Mouse (Mus musculus) forebrain, embryonic 14.5 days (tissue): ENCODE measurements around the gene Mdm2. TPM values are rescaled to one million over a fixed set of nuclear protein-coding genes. Genes with fewer than 3 reads are reported as not detected.

Experiments used
- ATAC-seq: fragments of 200-750 bp; cut with Nextera tagmentation; 2 replicates; pipeline ENCODE4 v1.8.0; 2017; ENCODE audit warnings: mild to moderate bottlenecking, moderate library complexity
- DNase-seq: peaks from one replicate; pipeline ENCODE4 v3.0.0-alpha.2; 2015; ENCODE audit warnings: low spot score
- H3K27ac ChIP-seq: fragments of 300-500 bp; sonication (generic); 2 replicates; pipeline ENCODE4 v1.5.1; 2014; ENCODE audit warnings: low read depth, mild to moderate bottlenecking, control low read depth, low read length, moderate library complexity
- H3K27me3 ChIP-seq: fragments of 300-500 bp; sonication (generic); replicated peaks from 2 replicates; pipeline ENCODE4 v1.6.1; 2014; ENCODE audit warnings: low read length, control low read depth, mixed read lengths; ENCODE audit not compliant: control insufficient read depth, insufficient read depth
- H3K36me3 ChIP-seq: fragments of 300-500 bp; sonication (generic); 2 replicates; pipeline ENCODE4 v1.6.1; 2014; ENCODE audit warnings: low read length, control low read depth; ENCODE audit not compliant: control insufficient read depth, insufficient read depth
- H3K4me1 ChIP-seq: fragments of 300-500 bp; sonication (generic); 2 replicates; pipeline ENCODE4 v1.6.1; 2014; ENCODE audit warnings: antibody characterized with exemption, low read length, control low read depth; ENCODE audit not compliant: control insufficient read depth, insufficient read depth
- H3K4me2 ChIP-seq: fragments of 300-500 bp; sonication (generic); 2 replicates; pipeline ENCODE4 v1.6.1; 2014; ENCODE audit warnings: mild to moderate bottlenecking, control low read depth, low read length
- H3K4me3 ChIP-seq: fragments of 300-500 bp; sonication (generic); 2 replicates; pipeline ENCODE4 v1.5.1; 2014; ENCODE audit warnings: low read depth, low read length, control low read depth
- H3K9ac ChIP-seq: fragments of 300-500 bp; sonication (generic); 2 replicates; pipeline ENCODE4 v1.6.1; 2014; ENCODE audit warnings: mild to moderate bottlenecking, low read length, control low read depth, moderate library complexity
- H3K9me3 ChIP-seq: fragments of 300-500 bp; sonication (generic); replicated peaks from 2 replicates; pipeline ENCODE4 v1.6.1; 2016; ENCODE audit warnings: low read length, control low read depth, mixed read lengths; ENCODE audit not compliant: control insufficient read depth
- WGBS: fragments of 180-500 bp; shearing (Covaris S2); extraction: QIAGEN DNeasy Blood & Tissue Kit; methylation state at CpG from one replicate; pipeline ENCODE4 v1.1.7; 2014; 5-methylcytosine and 5-hydroxymethylcytosine counted together
- polyA plus RNA-seq: library from polyadenylated mRNA; unstranded; fragments of >200 nt; fragmentation: Nextera tagmentation; extraction: Ambion mirVana; gene quantifications from 2 replicates; pipeline ENCODE4 v1.2.1, GENCODE M21; 2014

The Mdm2 gene
- polyA plus RNA-seq, 1 experiment from 2014 or later, result 33.0 TPM

- H3K9me3 ChIP-seq, result no peaks in the 10 kb centered on the region
- H3K4me3 ChIP-seq, result no peak overlapping the region
- no peaks in the 10 kb centered on the region for H3K27me3 ChIP-seq
- H3K36me3 ChIP-seq, result no peaks in the 10 kb centered on the region
- DNase-seq (no peak), ATAC-seq (no peak)
- no peak overlapping the region for H3K27ac ChIP-seq
- no peaks in the 10 kb centered on the region for H3K4me1 ChIP-seq
- 26% methylated on average over 8 of the region's 9 CpGs for WGBS
- no peak overlapping the region for H3K9ac ChIP-seq
- H3K4me2 ChIP-seq, result no peak overlapping the region
Measured at GRCm38 (mm10) chr10:117663865-117664200, 46.7 kb downstream of the Mdm2 start.

GRCm38 (mm10) chr10:117663056-117663864, 47.3 kb downstream of the Mdm2 start:
- Histone ChIP-seq H3K4me2 (no peak overlapping the region), H3K27me3 (no peaks in the 10 kb centered on the region), H3K4me3 (no peak overlapping the region), H3K9me3 (no peaks in the 10 kb centered on the region), H3K36me3 (no peaks in the 10 kb centered on the region), H3K27ac (no peak overlapping the region), H3K9ac (no peak overlapping the region), H3K4me1 (no peaks in the 10 kb centered on the region)
- no peak for DNase-seq
- 79% methylated on average over 14 of the region's 14 CpGs for WGBS
- no peak for ATAC-seq

- Histone ChIP-seq H3K4me3 (no peak overlapping the region), H3K4me1 (no peaks in the 10 kb centered on the region), H3K4me2 (no peak overlapping the region), H3K9ac (no peak overlapping the region), H3K36me3 (no peaks in the 10 kb centered on the region), H3K27ac (no peak overlapping the region), H3K27me3 (no peaks in the 10 kb centered on the region), H3K9me3 (no peaks in the 10 kb centered on the region)
- DNase-seq, result no peak
- 82% methylated on average over 15 of the region's 15 CpGs for WGBS
- ATAC-seq, result no peak
Measured at GRCm38 (mm10) chr10:117662316-117663055, 48.1 kb downstream of the Mdm2 start.

GRCm38 (mm10) chr10:117659819-117660218, 50.7 kb downstream of the Mdm2 start:
- H3K4me3 ChIP-seq, result no peak overlapping the region
- no peaks in the 10 kb centered on the region for H3K36me3 ChIP-seq
- ATAC-seq (no peak), DNase-seq (no peak)
- no peaks in the 10 kb centered on the region for H3K4me1 ChIP-seq
- H3K4me2 ChIP-seq, result no peak overlapping the region
- H3K9me3 ChIP-seq, result no peaks in the 10 kb centered on the region
- H3K9ac ChIP-seq, result no peak overlapping the region
- 69% methylated on average over 11 of the region's 11 CpGs for WGBS
- H3K27me3 ChIP-seq, result no peaks in the 10 kb centered on the region
- H3K27ac ChIP-seq, result no peak overlapping the region

GRCm38 (mm10) chr10:117659430-117659813, 51.1 kb downstream of the Mdm2 start:
- Histone ChIP-seq H3K9me3 (no peaks in the 10 kb centered on the region), H3K27me3 (no peaks in the 10 kb centered on the region), H3K9ac (no peak overlapping the region), H3K4me2 (no peak overlapping the region), H3K27ac (no peak overlapping the region), H3K4me1 (no peaks in the 10 kb centered on the region), H3K4me3 (no peak overlapping the region), H3K36me3 (no peaks in the 10 kb centered on the region)
- WGBS, result 72% methylated on average over 11 of the region's 11 CpGs
- ATAC-seq (no peak), DNase-seq (no peak)

GRCm38 (mm10) chr10:117658522-117659429, 51.8 kb downstream of the Mdm2 start:
- no peak overlapping the region for H3K9ac ChIP-seq
- no peaks in the 10 kb centered on the region for H3K36me3 ChIP-seq
- H3K4me3 ChIP-seq, result no peak overlapping the region
- no peaks in the 10 kb centered on the region for H3K4me1 ChIP-seq
- H3K27me3 ChIP-seq, result no peaks in the 10 kb centered on the region
- no peak for DNase-seq
- no peak overlapping the region for H3K27ac ChIP-seq
- H3K4me2 ChIP-seq, result no peak overlapping the region
- no peak for ATAC-seq
- WGBS, result 92% methylated on average over 14 of the region's 14 CpGs
- H3K9me3 ChIP-seq, result no peaks in the 10 kb centered on the region

- H3K27ac ChIP-seq, result no peak overlapping the region
- no peaks in the 10 kb centered on the region for H3K36me3 ChIP-seq
- H3K27me3 ChIP-seq, result no peaks in the 10 kb centered on the region
- ATAC-seq (no peak), DNase-seq (no peak)
- no peak overlapping the region for H3K9ac ChIP-seq
- H3K9me3 ChIP-seq, result no peaks in the 10 kb centered on the region
- no peak overlapping the region for H3K4me3 ChIP-seq
- no peaks in the 10 kb centered on the region for H3K4me1 ChIP-seq
- H3K4me2 ChIP-seq, result no peak overlapping the region
- WGBS, result 70% methylated on average over 3 of the region's 3 CpGs
Measured at GRCm38 (mm10) chr10:117657659-117658306, 52.8 kb downstream of the Mdm2 start.

- no peak overlapping the region for H3K9ac ChIP-seq
- 69% methylated on average over 7 of the region's 7 CpGs for WGBS
- H3K27ac ChIP-seq, result no peak overlapping the region
- ATAC-seq (no peak), DNase-seq (no peak)
- no peaks in the 10 kb centered on the region for H3K9me3 ChIP-seq
- H3K4me2 ChIP-seq, result no peak overlapping the region
- no peaks in the 10 kb centered on the region for H3K27me3 ChIP-seq
- no peaks in the 10 kb centered on the region for H3K4me1 ChIP-seq
- no peak overlapping the region for H3K4me3 ChIP-seq
- no peaks in the 10 kb centered on the region for H3K36me3 ChIP-seq
Measured at GRCm38 (mm10) chr10:117656985-117657658, 53.4 kb downstream of the Mdm2 start.
